Mouse (Mus musculus) CH12F3 (cell line): ENCODE results near the gene Epsti1.

Experiments used
- in situ Hi-C: fragments of 300-500 bp; cut with MboI; formaldehyde crosslinking; loops from 2 replicates; pipeline ENCODE4 v1.14.3; 2020; ENCODE audit warnings: low sequenced_read_pairs

Gene Epsti1

DNA sequence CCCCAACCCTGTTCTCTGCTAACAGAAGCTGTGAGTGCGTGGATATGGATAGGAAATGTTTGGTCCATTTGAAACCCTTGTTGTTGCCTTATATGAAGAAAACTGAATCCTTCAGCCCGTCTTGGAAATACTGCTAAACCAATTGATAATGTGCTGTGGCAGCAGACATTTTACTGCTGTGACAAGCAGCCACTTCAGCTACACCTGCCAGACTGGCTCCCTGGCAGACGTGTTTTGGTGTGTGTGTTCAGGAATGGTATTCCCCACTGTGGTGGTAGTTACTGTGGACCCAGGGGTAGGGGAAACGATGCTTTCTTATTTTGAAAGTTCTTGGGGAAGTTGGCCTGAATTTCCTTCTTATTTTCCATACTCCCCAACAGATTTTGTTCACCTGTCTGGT is 100.4 kb downstream of the Epsti1 start:
- in situ Hi-C loops = no loop called here

DNA sequence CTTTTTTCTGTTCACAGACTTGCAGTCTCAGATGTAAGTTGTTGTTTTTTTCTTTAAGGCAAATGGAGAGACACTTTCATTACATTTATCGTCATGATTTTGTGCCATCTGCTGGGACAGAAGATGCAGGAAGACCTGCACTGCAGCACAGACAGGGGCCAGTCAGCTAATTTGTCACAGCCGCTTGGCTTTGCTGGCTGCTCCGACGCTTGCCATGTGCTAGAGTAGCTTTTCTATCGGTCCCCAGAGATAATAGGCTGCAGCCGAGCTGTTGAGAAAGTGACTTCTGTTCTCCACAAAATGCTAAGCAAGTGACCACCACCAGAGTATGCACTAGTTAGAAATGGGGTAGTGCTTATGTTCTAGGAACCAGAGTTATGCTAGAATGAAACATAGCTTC is 104.0 kb downstream of the Epsti1 start:
- in situ Hi-C loops = no loop called here

DNA sequence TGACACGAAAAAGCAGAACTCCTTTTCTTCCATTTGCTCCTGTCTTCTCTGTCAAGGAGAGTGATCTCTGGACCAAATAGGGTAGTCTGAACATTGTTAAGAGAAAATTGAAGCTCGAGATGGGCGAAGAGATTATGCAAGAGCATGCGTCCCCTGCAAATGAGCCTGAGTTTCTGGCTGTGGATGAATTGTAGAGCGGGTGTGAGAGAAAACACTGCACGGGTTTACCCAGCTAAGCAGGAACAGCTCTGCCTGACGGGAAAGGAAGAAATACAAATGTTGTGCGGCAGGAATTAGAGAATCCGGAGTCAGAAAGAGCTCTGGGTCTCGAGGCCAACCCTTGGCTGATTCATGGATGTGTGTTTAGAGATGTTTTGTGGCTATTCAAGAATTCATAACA is 107.8 kb downstream of the Epsti1 start:
- in situ Hi-C loops = no loop called here

DNA sequence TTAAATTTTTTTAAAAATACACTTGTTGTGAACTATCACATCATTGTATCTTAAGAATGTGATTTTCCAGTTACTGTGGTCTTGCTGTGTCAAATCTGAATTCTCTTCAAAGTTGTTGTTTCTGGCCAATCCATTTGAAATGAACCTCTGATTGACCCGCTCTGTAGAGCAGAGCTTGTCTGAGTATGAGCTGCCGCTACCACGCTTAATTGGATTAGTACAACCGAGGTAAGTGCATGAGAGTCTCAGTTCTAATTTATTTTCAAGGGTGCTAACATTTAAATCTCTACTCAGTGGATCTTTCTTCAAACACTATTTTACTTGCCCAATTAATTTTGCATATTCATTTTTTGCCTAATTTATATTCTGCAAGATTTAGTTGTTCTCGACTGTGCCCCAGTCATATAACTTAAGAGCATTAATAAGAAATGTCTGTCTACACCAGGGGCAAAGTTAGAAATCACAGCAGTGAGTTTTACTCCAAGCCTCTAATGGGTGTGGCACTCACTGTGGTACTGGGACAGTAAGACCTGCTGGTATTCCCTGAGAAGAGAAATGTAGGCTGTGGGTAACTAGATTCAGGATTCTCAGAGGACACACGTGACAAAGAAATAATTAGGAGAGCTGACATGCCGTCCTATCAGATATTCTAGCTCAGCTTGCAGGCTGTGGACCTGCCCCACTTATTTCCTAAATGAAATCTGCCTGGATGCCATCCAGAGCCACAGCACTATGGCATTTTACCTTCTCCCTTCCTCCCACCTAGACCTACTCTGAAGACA is 111.7 kb downstream of the Epsti1 start:
- in situ Hi-C loops = no loop called here

DNA sequence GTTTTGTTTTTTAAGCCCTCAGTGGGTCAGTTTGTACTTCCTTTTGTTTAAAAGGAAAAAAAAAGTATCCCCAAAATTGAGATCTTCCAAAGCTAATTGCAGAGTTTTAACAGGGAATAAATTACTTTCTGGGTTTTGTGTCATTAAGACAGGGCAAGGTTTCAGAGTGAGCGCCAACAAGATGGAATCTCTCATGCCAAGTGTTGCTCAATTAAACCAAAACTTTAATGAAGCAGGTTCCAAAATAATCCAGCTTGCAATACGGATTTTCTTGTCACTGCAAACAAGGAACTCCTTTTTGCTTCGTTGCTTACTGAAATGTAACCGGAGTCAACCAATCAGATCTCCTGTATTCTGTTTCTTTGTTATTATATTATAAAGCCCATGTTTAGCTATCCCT is 112.4 kb downstream of the Epsti1 start:
- in situ Hi-C loops = no loop called here

DNA sequence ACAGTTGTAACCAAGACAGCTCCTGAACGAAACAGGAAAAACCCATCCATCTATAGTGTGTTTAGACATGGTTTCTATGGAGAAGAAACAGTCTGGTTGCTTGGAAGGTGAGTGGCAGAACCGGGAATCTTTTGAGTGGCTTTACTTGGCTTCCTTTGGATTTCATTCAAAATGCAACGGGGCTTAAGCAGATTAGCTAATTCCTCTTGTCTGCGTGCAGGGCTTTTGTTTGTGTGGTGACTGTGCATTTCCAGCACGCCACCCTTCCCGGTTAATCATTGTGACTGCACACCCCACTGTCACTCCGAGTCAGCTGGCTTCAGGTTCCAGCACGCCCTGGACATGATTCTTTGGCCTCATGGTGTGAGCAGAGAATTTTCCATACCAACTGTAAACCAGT is 115.9 kb downstream of the Epsti1 start:
- in situ Hi-C loops = no loop called here

DNA sequence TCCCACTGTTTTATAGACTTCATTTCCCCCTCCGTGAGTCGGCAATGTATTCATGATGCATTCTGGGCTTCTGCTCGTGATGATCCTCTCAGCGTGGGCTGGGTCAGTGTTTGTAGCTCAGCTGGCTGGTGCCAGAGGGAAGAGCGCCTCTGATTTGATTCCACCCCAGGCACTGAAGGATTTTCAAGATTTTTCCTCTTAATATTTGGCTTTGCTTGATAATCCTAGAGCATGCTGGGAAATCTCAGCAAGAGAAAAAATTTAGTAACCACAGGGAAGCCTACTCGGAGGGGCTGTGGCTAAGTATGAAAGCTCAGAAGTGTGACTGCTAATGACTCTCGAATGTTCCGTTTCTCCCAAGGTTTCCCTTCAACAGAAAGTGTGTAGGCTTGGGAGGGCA is 134.8 kb downstream of the Epsti1 start:
- in situ Hi-C loops = no loop called here

DNA sequence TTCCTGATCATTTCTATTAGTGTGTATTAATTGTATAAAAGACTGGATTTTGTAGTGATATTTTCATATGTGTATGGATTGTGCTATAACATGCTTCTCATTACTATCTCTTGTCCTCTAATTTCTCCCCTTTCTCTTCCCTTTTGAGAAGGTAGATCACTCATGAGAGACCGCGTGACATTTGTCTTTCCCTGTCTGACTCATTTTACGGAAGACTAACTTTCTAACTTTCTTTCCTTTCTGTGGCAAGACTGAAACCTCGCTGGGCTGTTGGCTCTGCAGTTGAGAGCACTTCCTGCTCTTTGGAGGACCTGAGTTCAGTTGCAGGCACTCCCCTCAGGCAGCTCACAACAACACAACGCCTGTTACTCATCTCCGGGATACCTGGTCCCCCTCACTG is 136.6 kb downstream of the Epsti1 start:
- in situ Hi-C loops = no loop called here

DNA sequence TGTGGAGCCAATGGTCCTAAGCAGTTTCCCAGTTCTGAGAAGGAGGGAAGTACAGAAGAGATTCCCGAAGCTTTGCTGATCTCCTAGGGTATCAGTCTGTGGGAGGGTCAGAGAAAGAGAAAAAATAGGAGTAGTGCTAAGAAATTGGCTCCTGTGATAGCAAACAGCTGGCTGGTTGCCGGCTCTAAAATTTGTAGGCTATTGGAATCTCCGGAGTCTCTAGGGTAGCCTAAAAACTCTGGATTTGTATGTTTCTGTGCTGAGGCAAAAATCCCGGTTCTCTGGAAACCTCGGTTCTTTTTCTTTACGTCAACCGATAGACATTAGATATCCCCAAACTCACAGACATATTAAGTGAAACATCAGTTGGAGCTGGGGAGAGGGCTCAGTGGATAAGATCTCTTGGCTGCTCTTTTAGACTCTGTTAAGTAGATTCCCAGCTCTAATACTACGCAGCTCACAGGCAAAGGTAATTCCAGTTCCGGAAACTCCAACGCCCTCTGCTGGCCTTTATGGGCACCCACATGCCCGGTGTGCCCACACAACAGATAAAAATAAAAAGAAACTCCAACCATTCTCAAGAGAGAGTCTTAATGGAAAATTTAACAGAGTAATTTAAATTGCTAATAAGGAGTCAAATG is 138.0 kb downstream of the Epsti1 start:
- in situ Hi-C loops = no loop called here

DNA sequence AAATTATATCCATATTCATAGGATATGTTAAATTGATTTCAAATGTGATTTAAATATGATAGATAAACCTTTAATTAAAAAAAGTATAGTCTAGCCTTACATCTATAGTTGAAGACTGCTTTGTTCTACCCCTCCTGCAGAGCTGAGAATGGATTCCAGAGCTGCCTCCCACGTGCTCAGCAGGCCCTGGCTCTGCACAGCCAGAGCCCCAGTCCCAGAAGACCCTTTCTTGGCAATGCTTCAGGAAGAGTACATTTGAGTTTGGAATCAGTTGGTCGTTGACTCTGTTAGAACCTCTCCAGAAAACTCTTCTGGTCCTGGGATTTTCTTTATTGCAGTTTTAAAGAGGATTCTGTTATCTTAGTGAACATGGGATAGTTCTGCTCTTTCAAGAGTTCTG is 139.0 kb downstream of the Epsti1 start:
- in situ Hi-C loops = no loop called here

DNA sequence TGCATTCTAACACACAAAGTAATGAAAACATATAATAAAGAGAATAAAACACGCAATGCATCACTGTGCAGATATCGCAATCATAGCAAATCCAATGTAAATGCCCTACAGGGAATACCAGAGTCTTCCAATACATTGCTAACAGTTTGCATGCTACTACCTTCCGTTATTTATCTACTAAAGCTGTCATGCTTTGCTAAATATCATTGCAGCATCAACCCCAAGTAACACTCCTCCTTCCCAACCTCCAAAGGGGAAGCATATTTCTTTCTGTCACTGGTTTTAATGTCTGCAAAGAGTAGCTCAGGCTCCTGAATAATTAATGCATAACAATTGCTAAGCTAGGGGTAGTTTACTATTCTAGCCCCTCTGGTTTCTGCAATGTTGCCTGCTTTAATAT is 144.2 kb downstream of the Epsti1 start:
- in situ Hi-C loops = no loop called here

DNA sequence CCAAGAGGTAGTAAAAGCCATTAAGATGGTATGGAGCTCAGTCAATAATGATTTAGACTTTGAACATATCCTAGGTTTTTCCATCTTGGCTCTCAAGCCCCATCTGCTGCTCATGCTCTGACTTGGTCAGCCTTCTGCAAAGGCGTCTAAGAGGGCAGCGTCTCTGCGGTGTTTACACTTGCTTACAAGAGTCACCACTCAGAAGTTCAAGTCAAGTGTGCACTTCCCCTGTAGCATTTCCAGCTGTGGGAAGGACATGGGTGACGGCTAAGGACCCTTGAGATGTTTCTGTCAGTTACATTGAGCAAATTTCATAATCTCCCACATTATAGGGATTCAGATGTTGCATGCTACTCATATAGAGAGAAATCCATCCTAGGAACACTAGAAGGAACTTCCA is 144.6 kb downstream of the Epsti1 start:
- in situ Hi-C loops = no loop called here
